Mouse (Mus musculus): ENCODE results near the gene Efcab6. TPM values are rescaled to one million over a fixed set of nuclear protein-coding genes. Genes with fewer than 3 reads are reported as not detected.

Efcab6 gene
- polyA plus RNA-seq, 1 experiment from 2014 or later: not detected

- Histone ChIP-seq H3K27ac (replicated peaks) (no peak overlapping the region), H3K4me1 (peaks cover 5% of the 10 kb centered on the region; the same call in 1 of the 2 replicates), H3K36me3 (no peaks in the 10 kb centered on the region), H3K9me3 (no peaks in the 10 kb centered on the region), H3K27me3 (replicated peaks) (peaks cover 64% of the 10 kb centered on the region), H3K4me2 (no peak overlapping the region), H3K4me3 (no peak overlapping the region), H3K9ac (no peak overlapping the region)
- ATAC-seq (ENCODE audit: extremely low read depth, insufficient number of reproducible peaks, low FRiP score, low TSS enrichment): no peak
- WGBS: 67% methylated on average over 3 of the region's 3 CpGs
These were observed 66.1 kb downstream of the Efcab6 start for GRCm38 (mm10) chr15:83999071-83999470.

- peak overlapping the region; percentile 22; the same call in 1 of the 2 replicates for H3K4me2 ChIP-seq
- H3K27me3 ChIP-seq (replicated peaks): peaks cover 67% of the 10 kb centered on the region
- ATAC-seq (ENCODE audit: extremely low read depth, insufficient number of reproducible peaks, low FRiP score, low TSS enrichment): no peak
- H3K9ac ChIP-seq: no peak overlapping the region
- no peaks in the 10 kb centered on the region for H3K9me3 ChIP-seq
- WGBS: 41% methylated on average over 7 of the region's 7 CpGs
- H3K4me1 ChIP-seq: peaks cover 5% of the 10 kb centered on the region; the same call in 1 of the 2 replicates
- H3K36me3 ChIP-seq: no peaks in the 10 kb centered on the region
- H3K4me3 ChIP-seq: no peak overlapping the region
- H3K27ac ChIP-seq (replicated peaks): no peak overlapping the region
These were observed 66.6 kb downstream of the Efcab6 start for GRCm38 (mm10) chr15:83998586-83998985.

- no peak overlapping the region for H3K27ac ChIP-seq (replicated peaks)
These were observed 67.1 kb downstream of the Efcab6 start for GRCm38 (mm10) chr15:83998115-83998514.

GRCm38 (mm10) chr15:83997550-83997949 lies 67.6 kb downstream of the Efcab6 start:
- Histone ChIP-seq H3K9me3 (0 out of 2 replicates have a peak, but pooled peaks cover 6% of the 10 kb centered on the region), H3K27ac (replicated peaks) (no peak overlapping the region), H3K36me3 (no peaks in the 10 kb centered on the region), H3K4me2 (0 out of 2 replicates have a peak overlapping the region, but pooled peaks have one; percentile 22), H3K4me3 (no peak overlapping the region), H3K27me3 (replicated peaks) (peaks cover 65% of the 10 kb centered on the region), H3K9ac (no peak overlapping the region), H3K4me1 (peaks cover 5% of the 10 kb centered on the region; the same call in 1 of the 2 replicates)
- no peak for ATAC-seq (ENCODE audit: extremely low read depth, insufficient number of reproducible peaks, low FRiP score, low TSS enrichment)
- WGBS: 5% methylated on average over 4 of the region's 4 CpGs

More at GRCm38 (mm10) chr15:83998115-83998514, 67.1 kb downstream of the Efcab6 start:
- Histone ChIP-seq H3K27me3 (replicated peaks) (peaks cover 65% of the 10 kb centered on the region), H3K4me3 (no peak overlapping the region), H3K4me2 (peak overlapping the region; percentile 22), H3K9me3 (0 out of 2 replicates have a peak, but pooled peaks cover 1% of the 10 kb centered on the region), H3K36me3 (no peaks in the 10 kb centered on the region), H3K4me1 (peaks cover 5% of the 10 kb centered on the region; the same call in 1 of the 2 replicates), H3K9ac (no peak overlapping the region)
- 15% methylated on average over 19 of the region's 19 CpGs for whole genome bisulfite sequencing
- ATAC-seq (ENCODE audit: extremely low read depth, insufficient number of reproducible peaks, low FRiP score, low TSS enrichment): no peak

GRCm38 (mm10) chr15:83996864-83997263 lies 68.3 kb downstream of the Efcab6 start:
- no peak overlapping the region for H3K4me2 ChIP-seq
- no peaks in the 10 kb centered on the region for H3K36me3 ChIP-seq
- no peak for ATAC-seq (ENCODE audit: extremely low read depth, insufficient number of reproducible peaks, low FRiP score, low TSS enrichment)
- H3K4me3 ChIP-seq: no peak overlapping the region
- H3K9me3 ChIP-seq: 0 out of 2 replicates have a peak, but pooled peaks cover 6% of the 10 kb centered on the region
- no peak overlapping the region for H3K27ac ChIP-seq (replicated peaks)
- WGBS: 63% methylated on average over 7 of the region's 7 CpGs
- peaks cover 9% of the 10 kb centered on the region for H3K4me1 ChIP-seq
- no peak overlapping the region for H3K9ac ChIP-seq
- H3K27me3 ChIP-seq (replicated peaks): peaks cover 70% of the 10 kb centered on the region

GRCm38 (mm10) chr15:83992191-83992590 lies 73.0 kb downstream of the Efcab6 start:
- ATAC-seq (ENCODE audit: extremely low read depth, insufficient number of reproducible peaks, low FRiP score, low TSS enrichment): no peak
- Histone ChIP-seq H3K27ac (replicated peaks) (no peak overlapping the region), H3K36me3 (no peaks in the 10 kb centered on the region), H3K4me2 (no peak overlapping the region), H3K4me1 (peaks cover 22% of the 10 kb centered on the region), H3K9ac (no peak overlapping the region), H3K27me3 (replicated peaks) (peaks cover 45% of the 10 kb centered on the region), H3K4me3 (no peak overlapping the region), H3K9me3 (0 out of 2 replicates have a peak, but pooled peaks cover 6% of the 10 kb centered on the region)
- WGBS: 51% methylated on average over 15 of the region's 15 CpGs

GRCm38 (mm10) chr15:83991461-83991860 lies 73.7 kb downstream of the Efcab6 start:
- Histone ChIP-seq H3K4me3 (no peak overlapping the region), H3K27me3 (replicated peaks) (peaks cover 45% of the 10 kb centered on the region), H3K4me1 (peaks cover 22% of the 10 kb centered on the region), H3K36me3 (no peaks in the 10 kb centered on the region), H3K9ac (no peak overlapping the region), H3K4me2 (no peak overlapping the region), H3K9me3 (0 out of 2 replicates have a peak, but pooled peaks cover 6% of the 10 kb centered on the region), H3K27ac (replicated peaks) (no peak overlapping the region)
- WGBS: 7% methylated on average over 3 of the region's 3 CpGs
- ATAC-seq (ENCODE audit: extremely low read depth, insufficient number of reproducible peaks, low FRiP score, low TSS enrichment): no peak

GRCm38 (mm10) chr15:83989241-83989640 lies 75.9 kb downstream of the Efcab6 start:
- 78% methylated on average over 5 of the region's 5 CpGs for WGBS
- Histone ChIP-seq H3K9ac (no peak overlapping the region), H3K4me2 (no peak overlapping the region), H3K9me3 (0 out of 2 replicates have a peak, but pooled peaks cover 6% of the 10 kb centered on the region), H3K27ac (replicated peaks) (no peak overlapping the region), H3K36me3 (no peaks in the 10 kb centered on the region), H3K4me3 (no peak overlapping the region), H3K4me1 (peaks cover 22% of the 10 kb centered on the region), H3K27me3 (replicated peaks) (peaks cover 43% of the 10 kb centered on the region)
- no peak for ATAC-seq (ENCODE audit: extremely low read depth, insufficient number of reproducible peaks, low FRiP score, low TSS enrichment)

- WGBS: 10% methylated on average over 7 of the region's 7 CpGs
- no peak for ATAC-seq (ENCODE audit: extremely low read depth, insufficient number of reproducible peaks, low FRiP score, low TSS enrichment)
- no peaks in the 10 kb centered on the region for H3K36me3 ChIP-seq
- peaks cover 22% of the 10 kb centered on the region for H3K4me1 ChIP-seq
- 0 out of 2 replicates have a peak, but pooled peaks cover 4% of the 10 kb centered on the region for H3K9me3 ChIP-seq
- no peak overlapping the region for H3K4me3 ChIP-seq
- peaks cover 43% of the 10 kb centered on the region for H3K27me3 ChIP-seq (replicated peaks)
- H3K4me2 ChIP-seq: no peak overlapping the region
- no peak overlapping the region for H3K27ac ChIP-seq (replicated peaks)
- H3K9ac ChIP-seq: no peak overlapping the region
These were observed 77.1 kb downstream of the Efcab6 start for GRCm38 (mm10) chr15:83988087-83988486.

GRCm38 (mm10) chr15:83982186-83982936 lies 82.8 kb downstream of the Efcab6 start:
- ATAC-seq (ENCODE audit: extremely low read depth, insufficient number of reproducible peaks, low FRiP score, low TSS enrichment): no peak
- no peaks in the 10 kb centered on the region; the same call in 1 of the 2 replicates for H3K9me3 ChIP-seq
- no peaks in the 10 kb centered on the region for H3K36me3 ChIP-seq
- 57% methylated on average over 14 of the region's 14 CpGs for WGBS
- no peak overlapping the region for H3K4me3 ChIP-seq
- no peaks in the 10 kb centered on the region for H3K4me1 ChIP-seq
- H3K27ac ChIP-seq (replicated peaks): no peak overlapping the region
- peaks cover 44% of the 10 kb centered on the region for H3K27me3 ChIP-seq (replicated peaks)
- no peak overlapping the region for H3K4me2 ChIP-seq
- H3K9ac ChIP-seq: no peak overlapping the region

GRCm38 (mm10) chr15:83978865-83979264 lies 86.3 kb downstream of the Efcab6 start:
- WGBS: 66% methylated on average over 6 of the region's 6 CpGs
- no peak for ATAC-seq (ENCODE audit: extremely low read depth, insufficient number of reproducible peaks, low FRiP score, low TSS enrichment)

More at GRCm38 (mm10) chr15:83978865-83979264, 86.3 kb downstream of the Efcab6 start:
- Histone ChIP-seq H3K4me1 (no peaks in the 10 kb centered on the region), H3K9ac (no peak overlapping the region), H3K9me3 (no peaks in the 10 kb centered on the region; the same call in 1 of the 2 replicates), H3K27me3 (replicated peaks) (peaks cover 58% of the 10 kb centered on the region), H3K27ac (replicated peaks) (no peak overlapping the region), H3K36me3 (no peaks in the 10 kb centered on the region), H3K4me2 (no peak overlapping the region), H3K4me3 (no peak overlapping the region)
